Mouse (Mus musculus) forebrain, embryonic 15.5 days (tissue): ENCODE results near the gene Grhl1. TPM values are rescaled to one million over a fixed set of nuclear protein-coding genes. Genes with fewer than 3 reads are reported as not detected.
"Not testable (repeated sequence)": the region's sequence is repeated elsewhere in the genome, so short reads cannot be mapped to it uniquely, and the experiment has no call there.

ENCODE experiments used
- ATAC-seq: fragments of 200-750 bp; cut with Nextera tagmentation; replicated peaks from 2 replicates; pipeline ENCODE4 v1.8.0; 2017; ENCODE audit warnings: mild to moderate bottlenecking, moderate TSS enrichment, moderate library complexity
- H3K27ac ChIP-seq: fragments of 300-500 bp; sonication (generic); replicated peaks from 2 replicates; pipeline ENCODE4 v1.5.1; 2015; ENCODE audit warnings: mild to moderate bottlenecking, inconsistent platforms
- H3K27me3 ChIP-seq: fragments of 300-500 bp; sonication (generic); 2 replicates; pipeline ENCODE4 v1.6.1; 2015; ENCODE audit warnings: inconsistent platforms
- H3K36me3 ChIP-seq: fragments of 300-500 bp; sonication (generic); 2 replicates; pipeline ENCODE4 v1.6.1; 2015; ENCODE audit warnings: mild to moderate bottlenecking, inconsistent platforms
- H3K4me1 ChIP-seq: fragments of 300-500 bp; sonication (generic); 2 replicates; pipeline ENCODE4 v1.6.1; 2015; ENCODE audit warnings: inconsistent platforms
- H3K4me2 ChIP-seq: fragments of 300-500 bp; sonication (generic); replicated peaks from 2 replicates; pipeline ENCODE4 v1.6.1; 2015; ENCODE audit warnings: mild to moderate bottlenecking, inconsistent platforms
- H3K4me3 ChIP-seq: fragments of 300-500 bp; sonication (generic); 2 replicates; pipeline ENCODE4 v1.5.1; 2015; ENCODE audit warnings: mild to moderate bottlenecking, inconsistent platforms
- H3K9ac ChIP-seq: fragments of 300-500 bp; sonication (generic); replicated peaks from 2 replicates; pipeline ENCODE4 v1.6.1; 2015; ENCODE audit warnings: mild to moderate bottlenecking, inconsistent platforms
- H3K9me3 ChIP-seq: fragments of 300-500 bp; sonication (generic); 2 replicates; pipeline ENCODE4 v1.6.1; 2016; ENCODE audit warnings: inconsistent platforms
- WGBS: fragments of 180-500 bp; shearing (Covaris S2); methylation state at CpG from one replicate; pipeline ENCODE4 v1.1.7; 2015; ENCODE audit warnings: mixed read lengths; 5-methylcytosine and 5-hydroxymethylcytosine counted together
- polyA plus RNA-seq: library from polyadenylated mRNA; unstranded; fragments of >200 nt; fragmentation: Nextera tagmentation; extraction: Ambion mirVana; gene quantifications from 2 replicates; pipeline ENCODE4 v1.2.1, GENCODE M21; 2015

Grhl1 gene
- polyA plus RNA-seq = 0.59 and 0.84 TPM in 2 replicates

DNA sequence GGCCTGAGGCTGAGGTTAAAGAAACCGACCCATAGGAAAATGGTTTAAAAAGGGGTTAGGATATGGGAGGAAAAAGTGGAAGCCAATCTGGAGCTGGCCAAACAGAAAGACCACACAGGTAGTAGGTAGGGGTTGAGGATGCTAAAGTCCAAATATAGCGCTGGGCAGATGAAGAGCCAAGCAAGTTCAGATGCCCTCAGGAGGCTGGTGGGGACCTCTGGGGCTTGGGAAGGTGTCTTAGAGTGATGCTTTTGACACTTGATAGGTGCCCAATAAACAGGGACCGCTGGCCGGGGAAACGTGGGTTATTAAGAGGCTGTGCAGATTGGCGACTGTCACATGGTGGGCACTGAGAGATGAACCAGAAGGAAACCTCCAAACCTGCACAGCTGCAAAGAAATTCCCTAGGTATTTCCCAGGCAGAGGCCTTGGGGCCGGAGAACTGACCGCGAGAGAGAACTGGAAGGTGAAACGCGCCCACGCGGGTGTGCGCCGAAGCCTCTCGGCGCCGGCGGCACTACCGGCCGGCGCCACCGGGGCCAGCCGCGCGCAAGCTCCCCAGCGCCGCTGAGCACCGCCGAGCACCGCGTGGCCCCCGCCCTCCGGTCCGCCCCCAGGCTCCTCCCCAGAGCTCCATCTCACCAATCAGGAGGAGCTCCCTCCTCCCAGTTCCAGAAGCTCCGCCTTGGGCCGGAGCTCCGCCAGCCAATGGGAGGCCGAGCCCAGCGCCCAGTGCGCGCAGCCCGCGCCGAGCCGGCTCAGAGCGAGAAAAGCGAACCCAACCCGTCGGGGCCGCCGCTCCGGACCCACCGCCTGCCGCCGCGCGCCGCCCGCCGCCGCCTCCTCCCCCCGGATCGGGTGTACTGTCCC is at the start of gene Grhl1:
TSS of gene Grhl1 (plus strand) at position 761 of the 870 bp plus-strand sequence.
- Histone ChIP-seq H3K4me3 (peak within 1 kb of the TSS; percentile 65), H3K9me3 (no peaks in the 10 kb centered on the region), H3K9ac (peak within 1 kb of the TSS; percentile 49), H3K4me1 (peaks cover 8% of the 10 kb centered on the region), H3K27ac (no peak within 1 kb of the TSS), H3K36me3 (no peaks in the 10 kb centered on the region), H3K4me2 (peak within 1 kb of the TSS; percentile 71), H3K27me3 (peaks cover 9% of the 10 kb centered on the region)
- ATAC-seq = peak; percentile 100
- WGBS = 2% methylated on average over 59 of the region's 64 CpGs

GRCm38 (mm10) chr12:24525065-24525464 is 47.0 kb upstream of the Grhl1 start:
- H3K4me2 ChIP-seq, ATAC-seq, H3K4me3 ChIP-seq, H3K9ac ChIP-seq, H3K9me3 ChIP-seq, H3K27ac ChIP-seq, H3K4me1 ChIP-seq, H3K27me3 ChIP-seq: not testable (repeated sequence)
- H3K36me3 ChIP-seq = peaks cover 30% of the 10 kb centered on the region
- 92% methylated on average over 7 of the region's 7 CpGs for WGBS

- no peak overlapping the region for H3K9ac ChIP-seq
- H3K9me3 ChIP-seq = no peaks in the 10 kb centered on the region
- H3K4me2 ChIP-seq = no peak overlapping the region
- peaks cover 7% of the 10 kb centered on the region; the same call in 1 of the 2 replicates for H3K36me3 ChIP-seq
- H3K27ac ChIP-seq = no peak overlapping the region
- H3K27me3 ChIP-seq = no peaks in the 10 kb centered on the region
- H3K4me1 ChIP-seq = peaks cover 13% of the 10 kb centered on the region; the same call in 1 of the 2 replicates
- WGBS = 42% methylated on average over 5 of the region's 5 CpGs
- no peak overlapping the region for H3K4me3 ChIP-seq
- no peak for ATAC-seq
Measured at GRCm38 (mm10) chr12:24536390-24536789, 35.7 kb upstream of the Grhl1 start.

DNA sequence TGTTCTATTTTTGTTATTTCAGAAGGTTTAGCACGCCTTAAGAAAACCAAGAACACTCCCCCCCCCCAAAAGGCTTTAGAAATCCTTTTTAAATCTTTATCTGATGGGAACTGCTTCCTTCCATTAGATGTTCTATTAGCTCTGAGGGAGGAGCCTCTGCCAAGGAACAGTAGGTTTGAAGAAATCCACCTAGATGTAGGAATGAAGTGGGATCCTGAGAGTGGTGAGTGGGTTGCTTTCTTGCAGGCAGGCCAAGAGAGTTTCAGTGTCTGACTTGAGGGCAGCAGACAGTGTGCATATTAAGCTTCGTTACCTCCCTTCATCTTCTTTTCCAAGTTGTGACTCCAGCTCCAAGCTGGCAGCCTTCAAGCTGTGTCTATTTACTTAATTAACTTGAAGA is 34.9 kb upstream of the Grhl1 start:
- Histone ChIP-seq H3K4me1 (peaks cover 13% of the 10 kb centered on the region; the same call in 1 of the 2 replicates), H3K9ac (no peak overlapping the region), H3K27ac (no peak overlapping the region), H3K36me3 (0 out of 2 replicates have a peak, but pooled peaks cover 3% of the 10 kb centered on the region), H3K4me3 (no peak overlapping the region), H3K27me3 (no peaks in the 10 kb centered on the region), H3K4me2 (no peak overlapping the region), H3K9me3 (no peaks in the 10 kb centered on the region)
- 29% methylated on average over 2 of the region's 2 CpGs for WGBS
- no peak for ATAC-seq

DNA sequence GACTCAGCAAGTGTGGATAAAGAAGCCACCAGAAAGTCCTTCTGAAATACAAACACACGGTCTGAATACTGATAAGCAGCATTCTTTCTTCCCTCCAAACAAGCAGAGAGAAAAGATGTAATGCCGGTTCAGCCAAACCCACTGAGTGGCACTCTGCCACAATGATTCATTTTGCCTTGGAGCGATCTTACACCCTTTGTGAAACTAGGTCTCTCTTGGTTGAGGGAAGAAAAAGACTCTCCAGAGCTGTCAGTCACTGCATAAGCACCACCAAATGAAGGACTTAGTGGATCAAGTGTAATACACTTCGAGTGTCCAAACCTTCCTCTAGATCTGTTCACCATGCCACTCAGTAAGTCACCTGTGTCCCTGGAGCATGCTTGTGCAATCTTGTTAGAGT is 34.1 kb upstream of the Grhl1 start:
- Histone ChIP-seq H3K4me2 (no peak overlapping the region), H3K36me3 (0 out of 2 replicates have a peak, but pooled peaks cover under 1% of the 10 kb centered on the region), H3K9me3 (no peaks in the 10 kb centered on the region), H3K4me3 (no peak overlapping the region), H3K27ac (no peak overlapping the region), H3K9ac (no peak overlapping the region), H3K4me1 (peaks cover 13% of the 10 kb centered on the region; the same call in 1 of the 2 replicates), H3K27me3 (no peaks in the 10 kb centered on the region)
- no peak for ATAC-seq
- WGBS = 32% methylated on average over 4 of the region's 4 CpGs

GRCm38 (mm10) chr12:24541426-24542154 is 30.5 kb upstream of the Grhl1 start:
- Histone ChIP-seq H3K27ac (no peak overlapping the region), H3K27me3 (no peaks in the 10 kb centered on the region), H3K4me2 (no peak overlapping the region), H3K9me3 (no peaks in the 10 kb centered on the region), H3K9ac (no peak overlapping the region), H3K4me1 (peaks cover 9% of the 10 kb centered on the region; the same call in 1 of the 2 replicates), H3K36me3 (peaks cover 5% of the 10 kb centered on the region; the same call in 1 of the 2 replicates), H3K4me3 (no peak overlapping the region)
- WGBS = 75% methylated on average over 16 of the region's 16 CpGs
- ATAC-seq = no peak

GRCm38 (mm10) chr12:24547686-24548085 is 24.4 kb upstream of the Grhl1 start:
- no peak overlapping the region for H3K4me3 ChIP-seq
- no peaks in the 10 kb centered on the region for H3K27me3 ChIP-seq
- H3K4me2 ChIP-seq = no peak overlapping the region
- no peak overlapping the region for H3K9ac ChIP-seq
- no peak overlapping the region for H3K27ac ChIP-seq
- H3K36me3 ChIP-seq = peaks cover 21% of the 10 kb centered on the region
- WGBS = 91% methylated on average over 8 of the region's 8 CpGs
- no peak for ATAC-seq
- H3K9me3 ChIP-seq = no peaks in the 10 kb centered on the region
- H3K4me1 ChIP-seq = no peaks in the 10 kb centered on the region

- Histone ChIP-seq H3K27ac (no peak overlapping the region), H3K36me3 (peaks cover 21% of the 10 kb centered on the region), H3K27me3 (no peaks in the 10 kb centered on the region), H3K4me3 (no peak overlapping the region), H3K4me1 (no peaks in the 10 kb centered on the region), H3K9me3 (no peaks in the 10 kb centered on the region), H3K4me2 (no peak overlapping the region), H3K9ac (no peak overlapping the region)
- WGBS = 77% methylated on average over 6 of the region's 6 CpGs
- no peak for ATAC-seq
Measured at GRCm38 (mm10) chr12:24548885-24549284, 23.2 kb upstream of the Grhl1 start.

DNA sequence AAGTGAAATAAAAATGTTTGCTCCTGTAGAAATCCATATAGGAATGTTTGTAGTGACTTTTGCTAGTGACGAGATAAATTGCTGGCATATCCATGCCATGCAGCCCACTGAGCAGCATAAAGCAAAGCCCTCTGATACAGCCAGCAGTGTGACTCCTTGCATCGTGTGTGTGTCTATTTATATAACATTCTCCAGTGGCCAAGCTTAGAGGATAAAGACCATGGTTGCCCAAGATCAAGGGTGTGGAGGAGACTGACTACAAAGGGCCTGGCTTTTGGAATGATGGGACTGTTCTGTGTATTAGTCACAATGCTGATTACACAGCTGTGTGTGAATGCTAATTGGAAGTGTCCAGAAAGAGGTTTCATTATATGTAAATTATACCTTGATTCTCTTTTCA is 19.6 kb upstream of the Grhl1 start:
- Histone ChIP-seq H3K36me3 (peaks cover 8% of the 10 kb centered on the region), H3K9ac (no peak overlapping the region), H3K4me1 (no peaks in the 10 kb centered on the region), H3K4me2 (no peak overlapping the region), H3K27me3 (no peaks in the 10 kb centered on the region), H3K27ac (no peak overlapping the region), H3K4me3 (no peak overlapping the region), H3K9me3 (no peaks in the 10 kb centered on the region)
- 83% methylated on average over 2 of the region's 2 CpGs for WGBS
- ATAC-seq = no peak

- Histone ChIP-seq H3K4me3 (no peak overlapping the region), H3K4me2 (no peak overlapping the region), H3K4me1 (no peaks in the 10 kb centered on the region), H3K27ac (no peak overlapping the region), H3K9ac (no peak overlapping the region), H3K36me3 (peaks cover 7% of the 10 kb centered on the region; the same call in 1 of the 2 replicates), H3K9me3 (no peaks in the 10 kb centered on the region), H3K27me3 (no peaks in the 10 kb centered on the region)
- 72% methylated on average over 8 of the region's 8 CpGs for WGBS
- ATAC-seq = no peak
Measured at GRCm38 (mm10) chr12:24555976-24556375, 16.1 kb upstream of the Grhl1 start.

- no peak overlapping the region for H3K4me3 ChIP-seq
- H3K4me1 ChIP-seq = no peaks in the 10 kb centered on the region
- H3K36me3 ChIP-seq = peaks cover 5% of the 10 kb centered on the region; the same call in 1 of the 2 replicates
- no peak for ATAC-seq
- H3K27ac ChIP-seq = no peak overlapping the region
- no peak overlapping the region for H3K4me2 ChIP-seq
- H3K9ac ChIP-seq = no peak overlapping the region
- 91% methylated on average over 7 of the region's 7 CpGs for WGBS
- H3K9me3 ChIP-seq = no peaks in the 10 kb centered on the region
- H3K27me3 ChIP-seq = no peaks in the 10 kb centered on the region
Measured at GRCm38 (mm10) chr12:24563395-24563960, 8.6 kb upstream of the Grhl1 start.

- 70% methylated on average over 6 of the region's 6 CpGs for WGBS
- ATAC-seq = no peak
- Histone ChIP-seq H3K9me3 (no peaks in the 10 kb centered on the region), H3K4me2 (no peak overlapping the region), H3K4me3 (no peak overlapping the region), H3K36me3 (no peaks in the 10 kb centered on the region), H3K27ac (no peak overlapping the region), H3K9ac (no peak overlapping the region), H3K27me3 (no peaks in the 10 kb centered on the region; the same call in 1 of the 2 replicates), H3K4me1 (no peaks in the 10 kb centered on the region)
Measured at GRCm38 (mm10) chr12:24565311-24565710, 6.8 kb upstream of the Grhl1 start.
